Comparison of ENCODE assay signal across 20 mouse cellular contexts in the genomic region with DNA sequence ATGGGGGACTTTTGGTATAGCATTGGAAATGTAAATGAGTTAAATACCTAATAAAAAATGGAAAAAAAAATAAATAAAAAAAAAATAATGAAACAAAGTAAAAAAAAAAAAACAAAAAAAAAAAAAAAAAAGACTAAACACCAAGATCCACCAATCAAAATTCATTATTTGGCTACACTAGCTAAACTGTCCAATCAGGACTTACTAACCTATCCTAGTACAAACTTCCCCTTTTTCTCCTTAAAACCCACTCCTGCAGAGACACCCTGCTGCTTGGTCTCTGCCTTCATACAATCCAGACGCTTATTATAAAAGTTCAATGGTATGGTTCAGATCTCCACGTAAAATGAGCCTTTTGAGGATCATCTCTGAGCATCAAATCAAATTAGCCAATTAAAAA. TPM values are rescaled to one million over a fixed set of nuclear protein-coding genes. Genes with fewer than 3 reads are reported as not detected.
DNase-seq lines count a peak whose midpoint lies in the region; ATAC-seq and TF ChIP-seq lines count a peak whose summit lies in the region.
"Had no signal": no experiment of that assay in that cellular context is flagged by ENCODE, and none has a peak within 500 bp of the region (broad histone marks: within the 10 kb centered on the region; RNA-seq: fewer than 3 reads in every experiment).

No protein-coding gene starts in this region.

- H3K27me3 ChIP-seq in forebrain, postnatal 0 days (ENCODE audit: insufficient read depth, low read length) = no peaks in the 10 kb centered on the region
- no peaks in the 10 kb centered on the region for H3K27me3 ChIP-seq in kidney, embryonic 15.5 days
- H3K27me3 ChIP-seq: embryonic facial prominence, embryonic 13.5 days; embryonic facial prominence, embryonic 15.5 days; forebrain, embryonic 12.5 days had no signal

- no peaks in the 10 kb centered on the region for H3K9me3 ChIP-seq in ES-E14 (ENCODE audit: control insufficient read depth, insufficient read depth, low read depth, low read length)
- no peaks in the 10 kb centered on the region for H3K9me3 ChIP-seq in forebrain, postnatal 0 days (ENCODE audit: low read length)
- H3K9me3 ChIP-seq in kidney, embryonic 15.5 days (replicated peaks) = no peaks in the 10 kb centered on the region
- H3K9me3 ChIP-seq: embryonic facial prominence, embryonic 13.5 days; embryonic facial prominence, embryonic 15.5 days; forebrain, embryonic 10.5 days; forebrain, embryonic 12.5 days had no signal

- whole genome bisulfite sequencing in forebrain, postnatal 0 days = 22% methylated on average over 2 of the region's 2 CpGs
- 80% methylated on average over 2 of the region's 2 CpGs for WGBS in kidney, embryonic 15.5 days

- no peak overlapping the region for H3K27ac ChIP-seq in ES-E14 (ENCODE audit: insufficient read depth, low read depth, low read length, poor library complexity, severe bottlenecking)
- H3K27ac ChIP-seq in forebrain, postnatal 0 days (ENCODE audit: low read depth, low read length) = no peak overlapping the region
- H3K27ac ChIP-seq in kidney, embryonic 15.5 days = no peak overlapping the region
- H3K27ac ChIP-seq: embryonic facial prominence, embryonic 13.5 days; embryonic facial prominence, embryonic 15.5 days; forebrain, embryonic 10.5 days; forebrain, embryonic 12.5 days had no signal

- H3K4me1 ChIP-seq in ES-E14 (ENCODE audit: control insufficient read depth in 2 of 2, insufficient read depth in 2 of 2, low read length in 2 of 2, poor library complexity in 1 of 2) = no peaks in the 10 kb centered on the region
- no peaks in the 10 kb centered on the region for H3K4me1 ChIP-seq in forebrain, postnatal 0 days (ENCODE audit: insufficient read depth)
- peaks cover 18% of the 10 kb centered on the region for H3K4me1 ChIP-seq in kidney, embryonic 15.5 days
- H3K4me1 ChIP-seq: embryonic facial prominence, embryonic 15.5 days had no signal

- no peaks in the 10 kb centered on the region for H3K36me3 ChIP-seq in ES-E14 (ENCODE audit: control insufficient read depth, insufficient read depth, low read length, poor library complexity, severe bottlenecking)
- H3K36me3 ChIP-seq in forebrain, postnatal 0 days (ENCODE audit: insufficient read depth) = no peaks in the 10 kb centered on the region
- no peaks in the 10 kb centered on the region for H3K36me3 ChIP-seq in kidney, embryonic 15.5 days
- H3K36me3 ChIP-seq: embryonic facial prominence, embryonic 13.5 days; embryonic facial prominence, embryonic 15.5 days; forebrain, embryonic 10.5 days; forebrain, embryonic 12.5 days had no signal

- ATAC-seq in forebrain, postnatal 0 days = no peak
- no peak for ATAC-seq in kidney, embryonic 15.5 days (replicated peaks; ENCODE audit: low FRiP score)
- ATAC-seq: forebrain, embryonic 14.5 days; forebrain, embryonic 16.5 days had no signal

- no peak overlapping the region for H3K4me3 ChIP-seq in ES-E14 (ENCODE audit: insufficient read depth in 1 of 2, low read depth in 1 of 2, low read length in 2 of 2, poor library complexity in 1 of 2, severe bottlenecking in 1 of 2)
- H3K4me3 ChIP-seq in forebrain, postnatal 0 days (ENCODE audit: low read depth, low read length) = no peak overlapping the region
- H3K4me3 ChIP-seq in kidney, embryonic 15.5 days (replicated peaks) = no peak overlapping the region
- H3K4me3 ChIP-seq: embryonic facial prominence, embryonic 13.5 days; embryonic facial prominence, embryonic 15.5 days; erythroblast, embryonic 14.5 days; forebrain, embryonic 10.5 days; forebrain, embryonic 12.5 days had no signal

- no peak for TF ChIP-seq CTCF in forebrain, postnatal 0 days (IDR thresholded peaks at IDR 0.05; ENCODE audit: low read depth)

- in situ Hi-C loops in ES-E14 (cut with MboI; ENCODE audit: low sequenced_read_pairs in 2 of 2, unreplicated experiment in 2 of 2) = no loop called here

- DNase-seq in 416B (ENCODE audit: low read depth) = peak; percentile 24
- no peak for DNase-seq in ES-E14 (ENCODE audit: low read depth, low spot score)
- DNase-seq in MEL-GATA-1-ER (ENCODE audit: extremely low read depth, low read depth) = peak; percentile 5
- DNase-seq in spleen, adult 18-20 months = no peak
- no peak for DNase-seq in forebrain, postnatal 0 days
- DNase-seq: adrenal gland, adult 2 months; adrenal gland, postnatal 25 days; cerebellum, adult 11 months; cerebellum, adult 18-20 months; cerebellum, adult 8-10 months; cerebellum, postnatal 25 days; embryo, embryonic 11 days had no signal

- no peak overlapping the region for H3K9ac ChIP-seq in ES-E14 (ENCODE audit: insufficient read depth, low read depth, low read length, poor library complexity, severe bottlenecking)
- no peak overlapping the region for H3K9ac ChIP-seq in forebrain, postnatal 0 days
- no peak overlapping the region for H3K9ac ChIP-seq in kidney, embryonic 15.5 days
- H3K9ac ChIP-seq: embryonic facial prominence, embryonic 13.5 days; embryonic facial prominence, embryonic 15.5 days; forebrain, embryonic 12.5 days had no signal

- H3K4me2 ChIP-seq in forebrain, postnatal 0 days (ENCODE audit: low read depth) = no peak overlapping the region
- no peak overlapping the region for H3K4me2 ChIP-seq in kidney, embryonic 15.5 days
- H3K4me2 ChIP-seq: embryonic facial prominence, embryonic 13.5 days; embryonic facial prominence, embryonic 15.5 days; forebrain, embryonic 12.5 days had no signal

TF ChIP-seq in ES-E14, 5 proteins besides CTCF, POLR2A, EP300 and RAD21:
- TF ChIP-seq MAFK (IDR thresholded peaks at IDR 0.05; ENCODE audit: insufficient read depth, low read depth, low read length) (no peak), ZNF384 (IDR thresholded peaks at IDR 0.05; ENCODE audit: low read depth, low read length) (peak; percentile 31; the same call in 1 of the 2 replicates)
TF ChIP-seq in ES-E14: peak in this region for 1.

RNA-seq across cellular contexts. Expression of gene Nhlrc3, which starts 49.7 kb away (rescaled TPM):
- total RNA-seq in ES-E14 (2012; rRNA removed) = 12.6 and 16.2 TPM in 2 replicates
- total RNA-seq in forebrain, postnatal 0 days (2014; rRNA removed) = 13.8 and 14.7 TPM in 2 replicates
- polyA plus RNA-seq in forebrain, postnatal 0 days (2015; fragmentation: Nextera tagmentation; extraction: Ambion mirVana) = 5.5 and 7.0 TPM in 2 replicates
- 9.3 and 9.9 TPM in 2 replicates for polyA plus RNA-seq in kidney, embryonic 15.5 days (2015; fragmentation: Nextera tagmentation; extraction: Ambion mirVana)

RNA-seq across cellular contexts. Expression of gene Proser1, which starts 50.0 kb away (rescaled TPM):
- 10.6 and 11.9 TPM in 2 replicates for total RNA-seq in ES-E14 (2012; rRNA removed)
- total RNA-seq in forebrain, postnatal 0 days (2014; rRNA removed) = 7.4 and 9.2 TPM in 2 replicates
- polyA plus RNA-seq in forebrain, postnatal 0 days (2015; fragmentation: Nextera tagmentation; extraction: Ambion mirVana) = 8.0 and 12.1 TPM in 2 replicates
- 20.8 and 24.8 TPM in 2 replicates for polyA plus RNA-seq in kidney, embryonic 15.5 days (2015; fragmentation: Nextera tagmentation; extraction: Ambion mirVana)

Comparison
In these comparisons a context has a peak if more than half of its experiments do, and no peak if none do; other contexts are left out.
1. DNase-seq: peak in 416B (single experiment) and MEL-GATA-1-ER (single experiment); none in ES-E14 (single experiment), spleen, adult 18-20 months (0 of 2) and forebrain, postnatal 0 days (single experiment).